Mouse (Mus musculus) forebrain, embryonic 13.5 days (tissue): ENCODE data around the gene Rorc. TPM values are rescaled to one million over a fixed set of nuclear protein-coding genes. Genes with fewer than 3 reads are reported as not detected.

Source experiments
- ATAC-seq: fragments of 200-750 bp; cut with Nextera tagmentation; 2 replicates; pipeline ENCODE4 v1.8.0; 2017
- H3K27ac ChIP-seq: fragments of 300-500 bp; sonication (generic); 2 replicates; pipeline ENCODE4 v1.5.1; 2015; ENCODE audit warnings: inconsistent platforms, mild to moderate bottlenecking, moderate library complexity
- H3K27me3 ChIP-seq: fragments of 300-500 bp; sonication (generic); 2 replicates; pipeline ENCODE4 v1.6.1; 2015; ENCODE audit warnings: mild to moderate bottlenecking, inconsistent platforms
- H3K36me3 ChIP-seq: fragments of 300-500 bp; sonication (generic); 2 replicates; pipeline ENCODE4 v1.6.1; 2015; ENCODE audit warnings: mild to moderate bottlenecking, inconsistent platforms; ENCODE audit not compliant: poor library complexity, severe bottlenecking
- H3K4me1 ChIP-seq: fragments of 300-500 bp; sonication (generic); 2 replicates; pipeline ENCODE4 v1.6.1; 2015; ENCODE audit warnings: inconsistent platforms
- H3K4me2 ChIP-seq: fragments of 300-500 bp; sonication (generic); 2 replicates; pipeline ENCODE4 v1.6.1; 2015; ENCODE audit warnings: inconsistent platforms, mild to moderate bottlenecking, moderate library complexity
- H3K4me3 ChIP-seq: fragments of 300-500 bp; sonication (generic); 2 replicates; pipeline ENCODE4 v1.5.1; 2015; ENCODE audit warnings: mild to moderate bottlenecking, inconsistent platforms
- H3K9ac ChIP-seq: fragments of 300-500 bp; sonication (generic); 2 replicates; pipeline ENCODE4 v1.6.1; 2015; ENCODE audit warnings: mild to moderate bottlenecking, inconsistent platforms
- H3K9me3 ChIP-seq: fragments of 300-500 bp; sonication (generic); replicated peaks from 2 replicates; pipeline ENCODE4 v1.6.1; 2016; ENCODE audit warnings: inconsistent platforms
- WGBS: fragments of 180-500 bp; shearing (Covaris S2); methylation state at CpG from one replicate; pipeline ENCODE4 v1.1.7; 2015; 5-methylcytosine and 5-hydroxymethylcytosine counted together
- polyA plus RNA-seq: library from polyadenylated mRNA; unstranded; fragments of >200 nt; fragmentation: Nextera tagmentation; extraction: Ambion mirVana; gene quantifications from 2 replicates; pipeline ENCODE4 v1.2.1, GENCODE M21; 2015

Rorc gene
- polyA plus RNA-seq, 1 experiment from 2014 or later, result 1.7 TPM

GRCm38 (mm10) chr3:94441182-94441581 is 68.6 kb downstream of the Rorc start:
- Histone ChIP-seq H3K9me3 (no peaks in the 10 kb centered on the region), H3K4me1 (peaks cover 12% of the 10 kb centered on the region), H3K27ac (no peak overlapping the region), H3K4me2 (no peak overlapping the region), H3K9ac (no peak overlapping the region), H3K27me3 (peaks cover 10% of the 10 kb centered on the region; the same call in 1 of the 2 replicates), H3K36me3 (peaks cover 17% of the 10 kb centered on the region), H3K4me3 (no peak overlapping the region)
- no peak for ATAC-seq
- 38% methylated on average over 3 of the region's 3 CpGs for WGBS

- Histone ChIP-seq H3K4me2 (peak within 1 kb of the TSS; percentile 95), H3K27ac (peak within 1 kb of the TSS; percentile 63), H3K4me1 (peaks cover 12% of the 10 kb centered on the region), H3K9ac (peak within 1 kb of the TSS; percentile 95), H3K4me3 (peak within 1 kb of the TSS; percentile 97), H3K9me3 (no peaks in the 10 kb centered on the region), H3K36me3 (peaks cover 36% of the 10 kb centered on the region), H3K27me3 (peaks cover 10% of the 10 kb centered on the region; the same call in 1 of the 2 replicates)
- WGBS, result under 1% methylated on average over 39 of the region's 39 CpGs
- ATAC-seq, result peak; percentile 98
Observed at GRCm38 (mm10) chr3:94442951-94443596, 70.5 kb downstream of the Rorc start, which contains the start of gene Mrpl9. TSS of gene Mrpl9 (plus strand) at chr3:94443318.

GRCm38 (mm10) chr3:94443597-94443964 is 71.0 kb downstream of the Rorc start, which contains the start of gene Oaz3:
TSS of gene Oaz3 (minus strand) at chr3:94443915.
- peaks cover 12% of the 10 kb centered on the region for H3K4me1 ChIP-seq
- under 1% methylated on average over 24 of the region's 24 CpGs for WGBS
- peak within 1 kb of the TSS; percentile 63 for H3K27ac ChIP-seq
- H3K9ac ChIP-seq, result peak within 1 kb of the TSS; percentile 95
- H3K9me3 ChIP-seq, result no peaks in the 10 kb centered on the region
- H3K27me3 ChIP-seq, result peaks cover 10% of the 10 kb centered on the region; the same call in 1 of the 2 replicates
- H3K4me2 ChIP-seq, result peak within 1 kb of the TSS; percentile 95
- peaks cover 41% of the 10 kb centered on the region for H3K36me3 ChIP-seq
- peak; percentile 52 for ATAC-seq
- H3K4me3 ChIP-seq, result peak within 1 kb of the TSS; percentile 97

Other genes starting within 250 kb of the Rorc start
- not detected in 2 replicates for gene Gm10696, start 194.6 kb upstream of the Rorc start, polyA plus RNA-seq
- not detected in 2 replicates for gene Gm5286, start 176.1 kb upstream of the Rorc start, polyA plus RNA-seq
- gene Gm4778, start 108.8 kb upstream of the Rorc start, polyA plus RNA-seq, result not detected in 2 replicates
- gene Them4, start 62.7 kb upstream of the Rorc start, polyA plus RNA-seq, result 19.8 and 22.5 TPM in 2 replicates
- 0.66 and 0.79 TPM in 2 replicates for gene Them5, start 30.7 kb upstream of the Rorc start, polyA plus RNA-seq
- gene C2cd4d, start 10.4 kb upstream of the Rorc start, polyA plus RNA-seq, result 0.87 and 1.0 TPM in 2 replicates
- 0.74 and 0.81 TPM in 2 replicates for gene Lingo4, start 25.7 kb downstream of the Rorc start, polyA plus RNA-seq
- gene Tdrkh, start 40.5 kb downstream of the Rorc start, polyA plus RNA-seq, result 66.4 and 69.5 TPM in 2 replicates
- 62.8 and 62.9 TPM in 2 replicates for gene Mrpl9, start 70.5 kb downstream of the Rorc start, polyA plus RNA-seq
- gene Oaz3, start 71.1 kb downstream of the Rorc start, polyA plus RNA-seq, result 1.2 and 1.4 TPM in 2 replicates
- 320 and 332 TPM in 2 replicates for gene Celf3, start 105.5 kb downstream of the Rorc start, polyA plus RNA-seq
- 20.2 and 22.8 TPM in 2 replicates for gene Riiad1, start 107.5 kb downstream of the Rorc start, polyA plus RNA-seq
- 64.9 and 69.0 TPM in 2 replicates for gene Snx27, start 209.9 kb downstream of the Rorc start, polyA plus RNA-seq